Mouse (Mus musculus) brown adipose tissue, adult 24 weeks (tissue): Measurements from ENCODE around the gene Npas3. TPM values are rescaled to one million over a fixed set of nuclear protein-coding genes. Genes with fewer than 3 reads are reported as not detected.

Experiments
- H3K27ac ChIP-seq: fragments of 200-500 bp; replicated peaks from 2 replicates; pipeline ENCODE4 v1.5.1; 2012; ENCODE audit warnings: low read depth, mild to moderate bottlenecking, low read length
- H3K4me1 ChIP-seq: fragments of 200-500 bp; 2 replicates; pipeline ENCODE4 v1.6.1; 2012; ENCODE audit warnings: low read length, mixed read lengths; ENCODE audit not compliant: control insufficient read depth, insufficient read depth, insufficient read length
- H3K4me3 ChIP-seq: fragments of 200-500 bp; 2 replicates; pipeline ENCODE4 v1.5.1; 2012; ENCODE audit warnings: low read depth, mild to moderate bottlenecking, low read length, moderate library complexity; ENCODE audit not compliant: insufficient read depth
- polyA plus RNA-seq: library from polyadenylated mRNA; stranded (reverse); fragments of >200 nt; gene quantifications from 2 replicates; pipeline ENCODE4 v1.2.4, GENCODE M21; 2012; ENCODE audit not compliant: missing spikeins, insufficient read depth, insufficient read length

Gene Npas3
- polyA plus RNA-seq, 1 experiment: not detected

DNA sequence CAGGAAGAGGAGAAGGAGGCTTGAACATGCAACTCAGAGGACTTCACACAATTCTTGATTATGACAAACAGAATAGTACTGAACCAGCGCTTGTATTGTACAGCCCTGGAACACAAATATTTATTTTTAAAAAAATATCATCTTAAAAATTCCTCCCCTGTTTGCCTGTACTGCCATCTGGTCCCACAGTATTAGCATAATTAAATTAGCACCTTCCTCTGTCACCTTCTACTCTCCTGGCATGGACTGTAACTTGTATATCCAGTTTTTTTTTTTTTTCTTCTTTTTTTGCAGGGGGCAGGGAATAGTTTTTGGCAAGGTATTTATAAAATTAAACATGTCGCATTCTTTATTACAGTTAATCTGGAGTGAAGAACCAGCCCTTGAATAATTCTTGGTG lies 307.9 kb downstream of the Npas3 start:
- no peak overlapping the region for H3K27ac ChIP-seq

DNA sequence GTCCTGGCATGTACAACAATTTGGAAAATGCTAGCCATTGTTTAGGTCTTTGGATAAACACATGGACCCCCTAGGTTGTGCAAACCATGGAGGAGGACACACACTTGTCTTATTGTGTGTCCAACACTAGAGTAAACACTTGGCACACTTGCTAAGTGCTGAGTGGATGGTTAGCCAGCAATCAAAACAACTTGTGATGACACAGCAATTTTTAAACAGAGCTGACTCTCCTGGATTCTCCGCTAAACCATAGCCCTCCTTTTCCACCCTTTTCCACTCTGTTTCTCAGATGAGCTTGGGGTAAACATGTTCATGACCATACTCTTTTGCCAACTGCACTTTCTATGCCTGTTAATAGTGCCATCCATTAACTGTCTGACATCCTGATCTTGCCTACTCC lies 309.8 kb downstream of the Npas3 start:
- Histone ChIP-seq H3K4me1 (no peaks in the 10 kb centered on the region), H3K4me3 (no peak overlapping the region), H3K27ac (no peak overlapping the region)

More for the DNA sequence above, 307.9 kb downstream of the Npas3 start:
- no peaks in the 10 kb centered on the region for H3K4me1 ChIP-seq
- no peak overlapping the region for H3K4me3 ChIP-seq

- H3K4me3 ChIP-seq: no peak overlapping the region
- H3K4me1 ChIP-seq: no peaks in the 10 kb centered on the region
- H3K27ac ChIP-seq: no peak overlapping the region
These were observed 318.4 kb downstream of the Npas3 start for GRCm38 (mm10) chr12:53566712-53567387.

DNA sequence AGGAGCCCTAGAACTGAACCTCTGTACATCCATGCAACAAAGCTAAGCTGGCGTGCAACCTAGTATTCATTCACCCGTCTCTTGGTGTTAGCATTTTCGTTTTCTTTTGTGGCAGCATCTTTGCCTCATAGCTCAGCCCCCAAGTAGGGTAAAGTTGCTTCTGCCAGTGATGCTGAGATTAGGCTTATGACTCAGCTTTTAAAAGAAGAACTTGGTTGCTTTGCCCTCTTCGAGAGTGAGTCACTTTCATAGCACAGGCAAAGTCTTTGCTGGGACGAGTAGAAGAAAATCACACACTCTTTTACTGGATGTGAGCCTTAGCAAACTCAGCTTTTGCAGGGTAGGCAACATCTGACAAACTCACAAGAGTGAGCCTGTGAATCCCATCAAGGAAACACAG lies 332.7 kb downstream of the Npas3 start:
- no peak overlapping the region for H3K27ac ChIP-seq
- H3K4me3 ChIP-seq: no peak overlapping the region
- H3K4me1 ChIP-seq: no peaks in the 10 kb centered on the region

GRCm38 (mm10) chr12:53587249-53587648 lies 338.8 kb downstream of the Npas3 start:
- no peak overlapping the region for H3K4me3 ChIP-seq
- no peak overlapping the region for H3K27ac ChIP-seq
- H3K4me1 ChIP-seq: no peaks in the 10 kb centered on the region

DNA sequence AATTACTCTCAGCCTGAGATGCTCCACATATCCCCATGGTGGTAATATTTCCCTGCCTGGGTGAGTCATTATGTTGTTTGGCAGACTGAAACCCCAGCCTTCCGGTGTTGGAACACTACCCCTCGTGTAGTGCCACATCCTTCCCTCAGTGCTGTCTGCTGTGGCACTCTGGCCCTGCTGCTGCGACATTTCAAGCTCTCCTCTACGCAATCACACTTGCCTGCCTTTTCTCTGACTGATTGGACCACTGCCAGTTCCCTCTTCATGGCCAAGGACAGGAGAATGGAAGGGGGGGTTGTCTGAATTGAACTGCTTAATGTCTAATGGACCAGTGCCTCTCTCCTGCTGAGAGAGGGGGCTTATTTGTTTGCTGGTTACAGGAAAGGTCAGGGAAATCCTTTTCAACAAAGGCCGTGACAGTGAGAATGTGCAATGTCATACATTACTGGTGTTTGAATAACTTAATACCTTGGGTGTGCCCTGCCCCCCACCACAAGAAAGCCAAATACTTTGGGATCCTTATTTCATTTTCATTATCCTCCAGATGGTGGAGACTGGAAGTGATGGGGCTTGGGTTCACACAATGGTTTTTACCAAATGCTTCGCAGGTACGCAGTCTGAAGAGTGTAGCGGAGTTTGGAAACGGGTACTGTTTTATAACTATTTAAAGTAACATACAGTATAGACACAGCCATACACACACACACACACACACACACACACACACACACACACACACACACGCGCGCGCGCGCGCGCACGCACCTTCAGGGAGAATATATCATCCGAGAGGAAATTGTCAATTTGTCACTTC lies 339.4 kb downstream of the Npas3 start:
- Histone ChIP-seq H3K4me1 (no peaks in the 10 kb centered on the region), H3K27ac (no peak overlapping the region), H3K4me3 (no peak overlapping the region)

GRCm38 (mm10) chr12:53589446-53589961 lies 341.0 kb downstream of the Npas3 start:
- Histone ChIP-seq H3K4me1 (no peaks in the 10 kb centered on the region), H3K27ac (no peak overlapping the region), H3K4me3 (no peak overlapping the region)

GRCm38 (mm10) chr12:53605661-53606060 lies 357.2 kb downstream of the Npas3 start:
- Histone ChIP-seq H3K4me3 (no peak overlapping the region), H3K27ac (no peak overlapping the region), H3K4me1 (no peaks in the 10 kb centered on the region)

- no peak overlapping the region for H3K27ac ChIP-seq
- H3K4me1 ChIP-seq: no peaks in the 10 kb centered on the region
- H3K4me3 ChIP-seq: no peak overlapping the region
These were observed 363.6 kb downstream of the Npas3 start for GRCm38 (mm10) chr12:53612120-53612519.

GRCm38 (mm10) chr12:53621271-53621670 lies 372.8 kb downstream of the Npas3 start:
- Histone ChIP-seq H3K27ac (no peak overlapping the region), H3K4me1 (no peaks in the 10 kb centered on the region), H3K4me3 (no peak overlapping the region)

GRCm38 (mm10) chr12:53623793-53624192 lies 375.3 kb downstream of the Npas3 start:
- Histone ChIP-seq H3K27ac (no peak overlapping the region), H3K4me3 (no peak overlapping the region), H3K4me1 (no peaks in the 10 kb centered on the region)

DNA sequence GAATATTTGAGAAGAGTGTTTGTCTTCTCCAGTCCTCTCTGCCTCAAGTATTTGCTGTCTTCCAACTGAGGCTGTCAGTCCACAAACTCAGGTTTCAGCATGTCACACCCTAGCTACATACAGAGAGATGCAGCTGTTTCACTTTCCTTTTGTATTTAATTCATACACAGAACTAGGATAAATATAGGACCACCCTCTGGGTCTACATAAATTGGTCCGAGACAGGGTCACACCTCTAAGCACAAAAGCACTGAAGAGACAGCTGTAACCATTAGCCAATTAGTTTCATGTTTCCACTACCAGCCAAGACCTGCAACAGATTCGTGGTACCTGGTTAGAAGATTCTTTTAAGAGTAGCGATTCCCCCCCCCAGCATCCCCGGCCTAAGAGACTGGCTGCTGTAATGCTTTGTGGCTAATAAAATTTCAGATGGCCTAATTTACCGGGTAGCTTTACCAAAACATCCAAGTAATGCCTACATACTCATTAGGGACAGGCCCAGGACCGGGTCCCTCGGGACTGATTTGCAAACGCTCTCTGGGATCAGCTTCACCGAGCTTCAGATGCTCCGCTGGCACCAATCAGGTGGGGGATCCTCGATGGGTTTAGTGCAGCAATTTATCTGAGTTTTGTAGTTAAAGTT lies 376.0 kb downstream of the Npas3 start:
- Histone ChIP-seq H3K4me1 (no peaks in the 10 kb centered on the region), H3K27ac (no peak overlapping the region), H3K4me3 (no peak overlapping the region)

GRCm38 (mm10) chr12:53629483-53630120 lies 381.1 kb downstream of the Npas3 start:
- no peaks in the 10 kb centered on the region for H3K4me1 ChIP-seq
- no peak overlapping the region for H3K27ac ChIP-seq
- H3K4me3 ChIP-seq: no peak overlapping the region

- no peak overlapping the region for H3K27ac ChIP-seq
- H3K4me3 ChIP-seq: no peak overlapping the region
These were observed 382.1 kb downstream of the Npas3 start for GRCm38 (mm10) chr12:53630607-53631006.

More at GRCm38 (mm10) chr12:53630607-53631006, 382.1 kb downstream of the Npas3 start:
- no peaks in the 10 kb centered on the region for H3K4me1 ChIP-seq
